Comparison of ENCODE assay signal across 13 mouse cellular contexts in the genomic region with DNA sequence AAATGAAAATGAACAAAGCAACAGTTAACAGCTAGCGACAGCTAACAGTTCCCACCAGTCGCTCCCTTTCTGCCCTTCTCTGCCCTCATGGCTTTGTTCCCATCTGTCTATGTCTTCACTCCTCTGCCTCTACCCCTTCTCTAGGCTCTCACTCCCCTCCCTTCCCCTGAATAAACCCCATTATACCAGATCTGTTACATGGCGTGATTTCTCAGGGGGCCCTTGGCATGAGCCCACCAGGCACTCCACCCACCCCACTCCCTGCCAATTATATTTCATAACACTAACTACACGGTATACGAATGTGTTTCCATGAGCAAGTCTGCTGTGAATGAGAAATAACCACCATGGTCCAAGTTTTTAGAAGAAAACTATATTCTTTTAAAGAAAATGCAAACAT. TPM values are rescaled to one million over a fixed set of nuclear protein-coding genes. Genes with fewer than 3 reads are reported as not detected.
"Had no signal": no experiment of that assay in that cellular context is flagged by ENCODE, and none has a peak within 500 bp of the region (broad histone marks: within the 10 kb centered on the region; RNA-seq: fewer than 3 reads in every experiment).

No protein-coding gene starts in this region.

- H3K9me3 ChIP-seq: liver, embryonic 12.5 days; megakaryocyte, embryonic 14.5 days; midbrain, embryonic 12.5 days; neural tube, embryonic 12.5 days had no signal

- H3K9ac ChIP-seq: liver, embryonic 12.5 days; lung, embryonic 14.5 days; midbrain, embryonic 12.5 days; neural tube, embryonic 12.5 days had no signal

- ATAC-seq: liver, embryonic 12.5 days had no signal

- H3K27ac ChIP-seq: kidney, postnatal 0 days; liver, embryonic 12.5 days; macrophage; midbrain, embryonic 12.5 days; neural tube, embryonic 12.5 days; stomach, postnatal 0 days had no signal

- DNase-seq: kidney, postnatal 36 days; lung, embryonic 14.5 days; lung, postnatal 14 days; thymus, postnatal 4 days had no signal

- H3K4me1 ChIP-seq: liver, embryonic 12.5 days; megakaryocyte, embryonic 14.5 days; midbrain, embryonic 12.5 days; neural tube, embryonic 12.5 days had no signal

- H3K4me2 ChIP-seq: liver, embryonic 12.5 days; lung, embryonic 14.5 days; midbrain, embryonic 12.5 days; neural tube, embryonic 12.5 days had no signal

- H3K27me3 ChIP-seq: liver, embryonic 12.5 days; megakaryocyte, embryonic 14.5 days; midbrain, embryonic 12.5 days; neural tube, embryonic 12.5 days had no signal

- H3K4me3 ChIP-seq: liver, embryonic 12.5 days; megakaryocyte, embryonic 14.5 days; midbrain, embryonic 12.5 days; neural tube, embryonic 12.5 days had no signal

RNA-seq across cellular contexts. Expression of gene Scgb1b30, which starts 14.0 kb away (rescaled TPM):
- polyA plus RNA-seq: kidney, postnatal 0 days; limb, embryonic 14.5 days; liver, embryonic 12.5 days; liver, embryonic 16.5 days; lung, embryonic 14.5 days; macrophage; midbrain, embryonic 12.5 days; neural tube, embryonic 12.5 days; stomach, postnatal 0 days had no signal
